Mouse (Mus musculus): ENCODE results near the gene Myo5c.

DNA sequence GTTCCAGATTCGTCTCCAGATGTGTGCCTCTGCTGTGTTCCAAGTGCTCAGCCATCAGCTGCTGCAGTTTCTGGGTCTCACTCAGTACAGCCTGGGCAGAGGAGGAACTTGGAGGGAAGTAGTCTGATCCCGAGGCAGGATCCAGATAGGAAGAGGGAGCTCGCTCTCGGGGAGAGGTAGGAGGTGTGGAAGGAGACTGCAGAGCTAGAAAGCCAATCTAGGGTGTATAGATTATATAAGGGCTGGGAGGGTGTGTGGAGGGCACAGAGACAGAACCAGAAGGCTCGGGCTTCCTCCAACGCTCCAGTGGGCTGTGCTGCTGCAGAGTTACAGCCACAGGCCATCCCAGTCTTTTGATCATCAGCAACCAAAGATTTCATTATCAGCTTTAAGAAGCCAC, 11.2 kb downstream of the Myo5c start:
- TF ChIP-seq GATA2 (IDR thresholded peaks at IDR 0.05; ENCODE audit: borderline replicate concordance, low read depth, low read length) (no peak), CTCF (IDR thresholded peaks at IDR 0.05; ENCODE audit: low read depth, low read length) (no peak), POLR2AphosphoS5 (IDR thresholded peaks at IDR 0.05; ENCODE audit: insufficient replicate concordance, low read depth, low read length) (no peak)
